Mouse (Mus musculus): ENCODE measurements around the gene Pde6h.

DNA sequence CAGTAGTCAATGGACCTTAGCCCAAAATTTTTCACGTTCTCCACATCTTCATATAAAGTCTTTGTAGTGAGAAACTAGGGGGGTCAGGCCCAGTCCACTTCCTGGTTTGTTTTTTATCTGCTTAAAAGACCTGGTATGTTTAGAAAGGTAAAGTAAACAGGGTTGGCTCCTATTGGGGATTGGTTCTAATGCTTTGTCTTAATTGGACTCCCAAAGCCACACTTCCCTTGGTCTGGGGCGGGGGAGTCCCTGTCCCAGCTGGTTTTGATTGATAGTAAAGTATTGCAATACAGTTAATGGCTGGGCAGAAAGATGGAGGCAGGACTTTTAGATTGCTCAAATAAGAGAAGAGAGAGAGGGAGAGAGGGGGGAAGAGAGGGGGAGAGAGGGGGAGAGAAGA is 22.6 kb upstream of the Pde6h start:
- no peak for TF ChIP-seq CTCF (IDR thresholded peaks at IDR 0.05; ENCODE audit: low read depth)
- TF ChIP-seq EP300 (IDR thresholded peaks at IDR 0.05; ENCODE audit: low read depth) = no peak

All from heart, postnatal 0 days (tissue).